Mouse (Mus musculus): ENCODE results near the gene Aldh1a1. TPM values are rescaled to one million over a fixed set of nuclear protein-coding genes. Genes with fewer than 3 reads are reported as not detected.

The Aldh1a1 gene
- polyA plus RNA-seq, 1 experiment, result 49.9 TPM

GRCm38 (mm10) chr19:20558544-20558943 lies 66.0 kb downstream of the Aldh1a1 start:
- H3K4me1 ChIP-seq (ENCODE audit: control insufficient read depth, insufficient read depth, low read length), result no peaks in the 10 kb centered on the region
- H3K27ac ChIP-seq (ENCODE audit: control insufficient read depth, insufficient read depth, low read depth, low read length, poor library complexity), result no peak overlapping the region
- no peak overlapping the region for H3K4me3 ChIP-seq (replicated peaks; ENCODE audit: control insufficient read depth, low read depth, low read length)
- TF ChIP-seq POLR2A (IDR thresholded peaks at IDR 0.05; ENCODE audit: borderline replicate concordance, control insufficient read depth, low read depth, low read length), result no peak
- TF ChIP-seq CTCF (IDR thresholded peaks at IDR 0.05; ENCODE audit: control insufficient read depth, insufficient read depth, low read length), result no peak

DNA sequence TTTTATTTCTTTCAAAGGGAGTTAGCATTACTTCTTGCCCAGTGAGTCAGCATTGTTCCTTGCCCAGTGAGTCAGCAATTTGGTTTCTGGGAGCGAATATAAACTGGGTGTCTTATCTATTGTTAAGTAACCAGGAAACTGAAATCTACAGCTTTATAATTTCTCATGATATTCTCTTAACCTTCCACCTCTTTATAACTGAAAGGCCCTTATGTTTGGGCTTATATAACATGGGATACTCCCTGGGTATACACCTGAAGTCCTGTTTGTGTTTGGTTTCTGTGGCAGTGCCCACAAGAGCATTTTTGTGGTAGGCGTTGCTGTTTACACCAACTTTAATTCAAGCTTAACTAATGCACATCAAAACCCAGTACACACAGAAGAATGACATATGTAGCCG lies 66.4 kb downstream of the Aldh1a1 start:
- WGBS, result 48% methylated on average over 3 of the region's 3 CpGs
- Histone ChIP-seq H3K27ac (ENCODE audit: control insufficient read depth, insufficient read depth, low read depth, low read length, poor library complexity) (no peak overlapping the region), H3K4me3 (replicated peaks; ENCODE audit: control insufficient read depth, low read depth, low read length) (no peak overlapping the region), H3K4me1 (ENCODE audit: control insufficient read depth, insufficient read depth, low read length) (no peaks in the 10 kb centered on the region)
- no peak for TF ChIP-seq CTCF (IDR thresholded peaks at IDR 0.05; ENCODE audit: control insufficient read depth, insufficient read depth, low read length)
- no peak for TF ChIP-seq POLR2A (IDR thresholded peaks at IDR 0.05; ENCODE audit: borderline replicate concordance, control insufficient read depth, low read depth, low read length)

GRCm38 (mm10) chr19:20559952-20560351 lies 67.4 kb downstream of the Aldh1a1 start:
- TF ChIP-seq POLR2A (IDR thresholded peaks at IDR 0.05; ENCODE audit: borderline replicate concordance, control insufficient read depth, low read depth, low read length) (no peak), CTCF (IDR thresholded peaks at IDR 0.05; ENCODE audit: control insufficient read depth, insufficient read depth, low read length) (no peak)
- no peak overlapping the region for H3K27ac ChIP-seq (ENCODE audit: control insufficient read depth, insufficient read depth, low read depth, low read length, poor library complexity)
- 80% methylated on average over 2 of the region's 2 CpGs for WGBS
- no peaks in the 10 kb centered on the region for H3K4me1 ChIP-seq (ENCODE audit: control insufficient read depth, insufficient read depth, low read length)
- H3K4me3 ChIP-seq (replicated peaks; ENCODE audit: control insufficient read depth, low read depth, low read length), result no peak overlapping the region

- Histone ChIP-seq H3K4me3 (replicated peaks; ENCODE audit: control insufficient read depth, low read depth, low read length) (no peak overlapping the region), H3K27ac (ENCODE audit: control insufficient read depth, insufficient read depth, low read depth, low read length, poor library complexity) (no peak overlapping the region), H3K4me1 (ENCODE audit: control insufficient read depth, insufficient read depth, low read length) (no peaks in the 10 kb centered on the region)
- TF ChIP-seq CTCF (IDR thresholded peaks at IDR 0.05; ENCODE audit: control insufficient read depth, insufficient read depth, low read length) (no peak), POLR2A (IDR thresholded peaks at IDR 0.05; ENCODE audit: borderline replicate concordance, control insufficient read depth, low read depth, low read length) (no peak)
Measured at GRCm38 (mm10) chr19:20562396-20562795, 69.9 kb downstream of the Aldh1a1 start.

DNA sequence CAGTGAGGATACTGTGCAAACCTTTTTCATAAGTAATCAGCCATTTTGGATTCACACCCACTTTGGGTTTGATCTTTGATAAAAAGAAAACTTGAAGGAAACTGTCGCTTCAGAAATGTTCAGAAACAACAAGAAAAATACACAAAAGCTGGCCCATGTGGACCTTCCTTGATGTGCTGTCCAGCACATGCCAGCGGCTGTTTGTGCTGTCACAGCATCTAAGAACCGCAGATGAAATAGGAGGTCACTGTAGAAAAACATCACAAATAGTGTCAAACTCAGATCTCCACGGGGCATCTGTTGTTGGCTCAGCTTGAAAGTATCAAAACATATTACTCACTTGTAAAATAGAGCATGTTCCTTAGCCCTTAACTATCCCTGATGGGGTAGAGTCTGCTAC lies 73.8 kb downstream of the Aldh1a1 start:
- TF ChIP-seq CTCF (IDR thresholded peaks at IDR 0.05; ENCODE audit: control insufficient read depth, insufficient read depth, low read length), result no peak
- no peak for TF ChIP-seq POLR2A (IDR thresholded peaks at IDR 0.05; ENCODE audit: borderline replicate concordance, control insufficient read depth, low read depth, low read length)
- Histone ChIP-seq H3K4me3 (replicated peaks; ENCODE audit: control insufficient read depth, low read depth, low read length) (no peak overlapping the region), H3K27ac (ENCODE audit: control insufficient read depth, insufficient read depth, low read depth, low read length, poor library complexity) (no peak overlapping the region), H3K4me1 (ENCODE audit: control insufficient read depth, insufficient read depth, low read length) (no peaks in the 10 kb centered on the region)
- 83% methylated on average over 4 of the region's 4 CpGs for WGBS

DNA sequence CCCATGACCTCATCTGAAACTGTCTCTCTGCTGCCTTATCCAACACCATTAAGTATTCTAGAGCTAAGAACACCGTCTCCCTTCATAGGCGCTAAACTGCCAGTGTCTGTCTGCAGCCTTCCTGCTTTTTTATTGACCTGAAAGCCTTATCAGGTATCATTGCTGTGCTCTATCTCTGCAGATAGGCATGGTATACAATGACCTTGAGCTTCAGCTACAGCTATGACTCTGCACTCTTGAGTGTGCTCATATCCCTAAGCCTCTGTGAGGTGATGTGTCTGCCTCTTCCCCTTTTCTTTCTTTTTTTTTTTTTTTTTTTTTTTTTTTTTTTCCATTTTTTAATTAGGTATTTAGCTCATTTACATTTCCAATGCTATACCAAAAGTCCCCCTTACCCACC lies 74.5 kb downstream of the Aldh1a1 start:
- TF ChIP-seq CTCF (IDR thresholded peaks at IDR 0.05; ENCODE audit: control insufficient read depth, insufficient read depth, low read length) (no peak), POLR2A (IDR thresholded peaks at IDR 0.05; ENCODE audit: borderline replicate concordance, control insufficient read depth, low read depth, low read length) (no peak)
- 92% methylated on average over 2 of the region's 2 CpGs for WGBS
- H3K4me3 ChIP-seq (replicated peaks; ENCODE audit: control insufficient read depth, low read depth, low read length), result no peak overlapping the region

GRCm38 (mm10) chr19:20576984-20577383 lies 84.5 kb downstream of the Aldh1a1 start:
- Histone ChIP-seq H3K27ac (ENCODE audit: control insufficient read depth, insufficient read depth, low read depth, low read length, poor library complexity) (no peak overlapping the region), H3K4me3 (replicated peaks; ENCODE audit: control insufficient read depth, low read depth, low read length) (no peak overlapping the region), H3K4me1 (ENCODE audit: control insufficient read depth, insufficient read depth, low read length) (no peaks in the 10 kb centered on the region)
- TF ChIP-seq CTCF (IDR thresholded peaks at IDR 0.05; ENCODE audit: control insufficient read depth, insufficient read depth, low read length) (no peak), POLR2A (IDR thresholded peaks at IDR 0.05; ENCODE audit: borderline replicate concordance, control insufficient read depth, low read depth, low read length) (no peak)
- WGBS, result 74% methylated on average over 3 of the region's 3 CpGs

More for the DNA sequence above, 74.5 kb downstream of the Aldh1a1 start:
- H3K27ac ChIP-seq (ENCODE audit: control insufficient read depth, insufficient read depth, low read depth, low read length, poor library complexity), result no peak overlapping the region
- H3K4me1 ChIP-seq (ENCODE audit: control insufficient read depth, insufficient read depth, low read length), result no peaks in the 10 kb centered on the region

DNA sequence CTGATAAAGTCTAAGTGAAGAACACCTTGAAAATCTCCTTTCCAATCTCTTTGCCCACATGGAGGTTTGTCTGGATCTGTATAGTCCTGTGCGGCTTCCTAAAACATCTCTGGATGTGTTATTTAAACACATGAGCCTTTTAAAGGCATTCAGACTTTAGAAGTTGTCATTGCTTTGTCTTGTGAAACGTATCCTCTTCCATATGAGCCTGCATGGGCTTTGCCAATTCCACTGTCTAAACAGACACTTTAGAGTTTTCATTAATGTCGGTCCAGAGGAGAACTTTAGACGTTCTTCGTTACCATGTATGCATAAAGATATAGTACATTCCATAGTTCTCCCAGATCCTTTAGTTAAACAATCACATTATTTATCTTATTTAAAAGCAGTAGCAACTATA lies 84.9 kb downstream of the Aldh1a1 start:
- Histone ChIP-seq H3K4me3 (replicated peaks; ENCODE audit: control insufficient read depth, low read depth, low read length) (no peak overlapping the region), H3K27ac (ENCODE audit: control insufficient read depth, insufficient read depth, low read depth, low read length, poor library complexity) (no peak overlapping the region), H3K4me1 (ENCODE audit: control insufficient read depth, insufficient read depth, low read length) (no peaks in the 10 kb centered on the region)
- TF ChIP-seq CTCF (IDR thresholded peaks at IDR 0.05; ENCODE audit: control insufficient read depth, insufficient read depth, low read length) (no peak), POLR2A (IDR thresholded peaks at IDR 0.05; ENCODE audit: borderline replicate concordance, control insufficient read depth, low read depth, low read length) (no peak)
- 84% methylated on average over 5 of the region's 5 CpGs for WGBS

- H3K4me3 ChIP-seq (replicated peaks; ENCODE audit: control insufficient read depth, low read depth, low read length), result no peak overlapping the region
- no peak overlapping the region for H3K27ac ChIP-seq (ENCODE audit: control insufficient read depth, insufficient read depth, low read depth, low read length, poor library complexity)
- H3K4me1 ChIP-seq (ENCODE audit: control insufficient read depth, insufficient read depth, low read length), result no peaks in the 10 kb centered on the region
- TF ChIP-seq CTCF (IDR thresholded peaks at IDR 0.05; ENCODE audit: control insufficient read depth, insufficient read depth, low read length), result no peak
- TF ChIP-seq POLR2A (IDR thresholded peaks at IDR 0.05; ENCODE audit: borderline replicate concordance, control insufficient read depth, low read depth, low read length), result no peak
Measured at GRCm38 (mm10) chr19:20599951-20600350, 107.4 kb downstream of the Aldh1a1 start.
